Mouse (Mus musculus): ENCODE results near the gene Gm10639. TPM values are rescaled to one million over a fixed set of nuclear protein-coding genes. Genes with fewer than 3 reads are reported as not detected.
"Not testable (repeated sequence)": the region's sequence is repeated elsewhere in the genome, so short reads cannot be mapped to it uniquely, and the experiment has no call there.

Gm10639 gene
- total RNA-seq (2014; fragmentation: Nextera tagmentation) (not detected in 2 replicates), total RNA-seq (2017) (not detected in 2 replicates)

GRCm38 (mm10) chr9:78289723-78290122 lies at the start of gene Gm10639:
Gene Gm10639, plus strand, starts transcription at chr9:78289923.
- ATAC-seq (replicated peaks; ENCODE audit: poor library complexity, severe bottlenecking): not testable (repeated sequence)

DNA sequence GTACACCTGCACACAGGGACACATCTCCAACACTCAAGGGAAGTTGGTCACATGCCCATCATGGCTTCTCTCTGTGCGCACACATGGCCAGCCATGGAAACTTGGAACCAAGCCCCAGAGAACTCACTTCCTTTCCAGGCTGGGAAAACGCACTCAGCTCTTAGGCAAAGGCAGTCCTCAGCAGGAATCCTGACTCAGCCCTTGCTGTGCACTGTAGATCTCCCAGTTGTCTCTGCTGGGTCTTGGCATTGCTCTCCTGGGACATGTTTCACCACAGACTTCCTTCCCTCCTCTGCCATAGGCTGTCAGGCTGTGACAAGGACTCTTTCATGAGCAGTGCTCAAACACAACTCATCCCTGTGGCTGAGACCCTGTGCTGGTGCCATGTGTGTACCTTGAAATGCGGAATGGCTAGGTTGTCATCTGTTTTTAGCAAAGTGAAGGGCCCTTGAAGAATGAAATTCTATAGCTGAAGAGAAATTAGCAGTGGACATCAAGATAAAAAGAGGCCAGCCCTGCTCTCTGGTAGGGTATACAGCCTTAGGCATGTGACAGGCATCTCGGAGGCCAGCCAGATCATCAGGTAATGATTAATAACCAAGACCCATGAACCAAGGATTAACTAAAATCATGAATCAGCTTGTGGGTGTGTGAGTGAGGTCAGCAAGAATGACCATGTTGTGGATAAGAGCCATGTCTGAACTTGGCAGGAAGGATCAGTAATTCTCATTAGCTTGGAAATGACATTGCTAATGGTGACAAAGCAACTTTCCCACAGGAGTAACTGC lies 33.8 kb upstream of the Gm10639 start:
- not testable (repeated sequence) for ATAC-seq (replicated peaks; ENCODE audit: poor library complexity, severe bottlenecking)

DNA sequence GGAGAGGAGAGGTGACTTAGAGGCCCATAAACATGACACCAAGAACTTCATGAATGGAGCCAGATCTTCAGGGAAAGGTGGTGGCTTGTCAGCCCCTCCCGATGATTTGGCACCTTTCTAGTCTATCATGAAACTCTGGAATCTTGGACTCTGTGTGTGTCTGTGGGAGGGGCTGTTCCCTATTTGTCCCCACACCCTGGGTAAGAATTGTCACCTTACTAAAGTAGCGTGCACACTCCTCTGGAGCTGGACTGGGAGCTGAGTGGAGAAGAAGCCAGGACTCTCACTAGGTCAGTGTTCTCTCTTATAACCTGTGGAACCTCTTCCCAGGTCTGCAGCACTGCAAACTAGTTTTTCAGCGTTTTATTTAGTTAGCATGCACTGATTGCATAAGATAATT lies 32.8 kb upstream of the Gm10639 start, which contains the start of gene Gm3776:
Gene Gm3776 (plus strand): TSS at position 216 of the 400 bp plus-strand sequence.
- not testable (repeated sequence) for ATAC-seq (replicated peaks; ENCODE audit: poor library complexity, severe bottlenecking)

GRCm38 (mm10) chr9:78259688-78260087 lies 30.0 kb upstream of the Gm10639 start:
- ATAC-seq (replicated peaks; ENCODE audit: poor library complexity, severe bottlenecking): peak; percentile 93

DNA sequence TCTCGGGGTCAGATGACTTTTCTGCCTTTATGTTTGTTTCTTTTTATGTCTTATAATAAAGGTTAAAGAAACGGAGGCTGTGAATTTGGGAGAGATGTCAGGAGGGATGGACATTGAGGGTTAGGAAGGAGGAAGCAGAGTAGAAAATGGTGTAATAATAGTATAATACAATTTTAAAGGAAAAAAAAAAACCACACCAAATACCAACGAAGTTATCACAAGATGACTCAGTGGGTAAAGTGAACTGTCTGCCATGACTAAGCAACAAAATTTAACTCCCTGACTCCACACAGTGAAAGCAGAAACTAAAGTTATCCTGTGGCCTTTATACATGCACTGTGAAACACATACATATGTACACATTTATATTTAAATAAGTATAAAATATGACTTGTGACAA lies 18.8 kb upstream of the Gm10639 start:
- not testable (repeated sequence) for ATAC-seq (replicated peaks; ENCODE audit: poor library complexity, severe bottlenecking)

- ATAC-seq (replicated peaks; ENCODE audit: poor library complexity, severe bottlenecking): not testable (repeated sequence)
Observed at GRCm38 (mm10) chr9:78282002-78282711, 7.6 kb upstream of the Gm10639 start.

DNA sequence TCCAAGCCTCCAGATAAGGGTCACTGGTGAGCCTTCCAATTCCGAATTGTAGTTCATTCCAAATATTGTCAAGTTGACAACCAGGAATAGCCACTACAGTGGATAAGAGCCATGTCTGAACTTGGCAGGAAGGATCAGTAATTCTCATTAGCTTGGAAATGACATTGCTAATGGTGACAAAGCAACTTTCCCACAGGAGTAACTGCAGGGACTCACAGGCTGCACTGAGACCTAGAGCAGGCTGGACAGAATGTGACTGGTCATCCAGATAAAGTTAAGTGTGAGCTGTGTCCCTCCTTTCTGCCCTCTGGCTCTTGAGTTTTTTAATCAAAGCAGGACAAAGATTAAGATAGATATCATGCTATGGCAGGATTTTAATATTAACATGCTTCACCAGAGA lies 660 bp upstream of the Gm10639 start:
- not testable (repeated sequence) for ATAC-seq (replicated peaks; ENCODE audit: poor library complexity, severe bottlenecking)

DNA sequence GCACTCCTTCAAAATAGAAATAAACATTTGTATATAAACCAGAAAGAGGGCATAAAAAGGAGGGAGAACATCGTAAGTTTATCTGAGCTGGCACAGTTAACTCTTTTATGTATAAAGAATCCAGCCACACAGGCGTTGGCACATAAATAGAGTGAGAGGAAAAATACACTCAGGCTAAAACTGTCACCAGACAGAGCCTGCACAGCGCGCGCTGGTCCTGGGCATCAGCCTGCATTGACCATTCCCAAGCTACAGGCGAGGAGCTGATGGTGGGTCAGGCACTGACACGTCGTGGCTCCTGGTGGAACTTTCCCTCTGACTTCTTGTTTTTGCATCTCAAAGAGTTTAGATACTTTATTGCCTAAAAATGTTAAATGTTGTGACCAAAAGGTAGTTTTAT lies 2.7 kb downstream of the Gm10639 start:
- not testable (repeated sequence) for ATAC-seq (replicated peaks; ENCODE audit: poor library complexity, severe bottlenecking)

DNA sequence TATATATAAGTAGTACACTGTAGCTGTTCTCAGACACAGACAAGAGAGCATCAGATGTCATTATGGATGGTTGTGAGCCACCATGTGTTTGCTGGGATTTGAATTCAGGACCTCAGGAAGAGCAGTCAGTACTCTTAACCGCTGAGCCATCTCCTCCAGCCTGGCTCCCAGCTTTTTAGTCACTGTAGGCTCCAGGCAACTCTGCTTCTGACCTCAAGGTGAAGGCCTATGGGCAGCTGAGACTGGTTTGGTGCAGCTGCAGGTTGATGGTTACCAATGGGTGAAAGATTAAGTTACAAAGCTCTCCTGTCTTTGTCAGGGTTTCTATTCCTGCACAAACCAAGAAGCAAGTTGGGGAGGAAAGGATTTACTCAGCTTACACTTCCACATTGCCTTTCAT lies 4.0 kb downstream of the Gm10639 start:
- not testable (repeated sequence) for ATAC-seq (replicated peaks; ENCODE audit: poor library complexity, severe bottlenecking)

GRCm38 (mm10) chr9:78294781-78295180 lies 5.1 kb downstream of the Gm10639 start:
- not testable (repeated sequence) for ATAC-seq (replicated peaks; ENCODE audit: poor library complexity, severe bottlenecking)

DNA sequence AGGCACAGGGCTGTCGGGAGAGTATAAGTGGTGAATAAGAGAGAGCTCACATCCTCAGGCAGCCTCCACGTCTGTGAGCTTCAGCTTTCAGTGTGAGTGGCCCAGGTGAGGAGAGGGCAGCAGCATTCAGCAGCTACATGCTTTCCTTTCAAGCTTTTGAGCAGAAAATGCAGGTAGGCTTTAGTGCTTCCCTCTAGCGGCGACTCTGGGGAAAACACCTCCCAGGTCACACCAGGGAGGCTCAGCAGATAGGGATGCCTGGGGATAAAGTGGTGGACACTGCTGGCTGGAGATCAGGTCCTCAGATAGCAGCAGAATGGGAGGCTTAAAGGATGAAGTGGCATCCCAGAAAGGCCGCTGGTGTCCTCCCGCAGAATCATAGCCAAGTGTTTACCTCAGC lies 6.4 kb downstream of the Gm10639 start:
- peak; percentile 68 for ATAC-seq (replicated peaks; ENCODE audit: poor library complexity, severe bottlenecking)

DNA sequence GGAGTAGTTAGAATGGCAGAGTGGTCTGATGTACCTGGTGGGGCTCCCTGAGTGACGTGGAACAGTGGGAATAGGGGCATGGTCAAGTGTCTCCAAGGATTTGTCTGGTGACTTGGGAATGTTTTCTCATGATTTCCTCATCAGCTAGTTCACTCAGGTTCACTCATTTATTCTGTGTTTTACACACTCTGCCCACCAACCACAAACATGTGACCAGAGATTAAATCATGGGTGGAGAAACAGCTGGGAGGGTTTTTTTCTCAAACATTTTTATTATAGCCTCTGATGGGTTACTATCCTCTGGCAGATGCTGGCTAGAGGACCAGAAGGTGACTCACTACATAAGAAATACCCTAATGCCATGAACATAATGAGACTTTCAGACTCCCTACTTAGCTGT lies 8.5 kb downstream of the Gm10639 start:
- ATAC-seq (replicated peaks; ENCODE audit: poor library complexity, severe bottlenecking): no peak

- not testable (repeated sequence) for ATAC-seq (replicated peaks; ENCODE audit: poor library complexity, severe bottlenecking)
Observed at GRCm38 (mm10) chr9:78299143-78299542, 9.4 kb downstream of the Gm10639 start.

DNA sequence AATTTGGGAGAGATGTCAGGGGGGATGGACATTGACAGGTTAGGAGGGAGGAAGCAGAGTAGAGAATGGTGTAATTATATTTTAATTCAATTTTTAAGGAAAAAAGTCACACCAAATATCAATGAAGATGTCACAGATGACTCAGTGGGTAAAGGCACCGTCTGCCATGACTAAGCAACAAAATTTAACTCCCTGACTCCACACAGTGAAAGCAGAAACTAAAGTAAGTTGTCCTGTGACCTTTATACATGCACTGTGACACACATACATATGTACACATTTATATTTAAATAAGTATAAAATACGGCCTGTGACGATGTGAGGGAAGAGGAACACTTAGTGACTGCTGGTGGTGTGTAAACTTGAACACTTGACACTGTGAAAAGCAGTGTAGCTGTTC lies 18.4 kb downstream of the Gm10639 start:
- ATAC-seq (replicated peaks; ENCODE audit: poor library complexity, severe bottlenecking): not testable (repeated sequence)

DNA sequence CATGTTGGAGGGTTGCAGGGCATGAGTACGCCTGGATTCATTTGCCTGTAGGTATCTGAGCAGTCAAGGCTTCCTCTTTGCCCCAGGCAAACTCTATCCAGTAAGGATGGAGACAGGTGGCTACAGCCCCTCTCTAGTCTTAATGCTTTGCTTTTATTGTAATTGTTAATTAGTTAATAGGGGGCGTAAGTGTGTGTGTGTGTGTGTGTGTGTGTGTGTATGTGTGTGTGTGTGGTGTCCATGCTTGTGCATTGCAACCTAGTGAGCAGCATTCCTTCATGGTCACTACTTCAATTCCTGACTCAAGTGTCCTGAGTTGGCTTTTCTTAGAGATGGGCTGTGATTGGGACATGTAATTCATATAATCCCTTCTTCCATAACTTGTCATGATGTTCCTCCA lies 25.0 kb downstream of the Gm10639 start, which contains the start of gene Omt2a:
Gene Omt2a (minus strand): TSS at position 101 of the 400 bp plus-strand sequence.
- ATAC-seq (replicated peaks; ENCODE audit: poor library complexity, severe bottlenecking): no peak

- no peak for ATAC-seq (replicated peaks; ENCODE audit: poor library complexity, severe bottlenecking)
Observed at GRCm38 (mm10) chr9:78319499-78319898, 29.8 kb downstream of the Gm10639 start.

- ATAC-seq (replicated peaks; ENCODE audit: poor library complexity, severe bottlenecking): not testable (repeated sequence)
Observed at GRCm38 (mm10) chr9:78327289-78327688, 37.6 kb downstream of the Gm10639 start, which contains the start of gene Omt2b. Gene Omt2b, plus strand, starts transcription at chr9:78327589.

GRCm38 (mm10) chr9:78337050-78337449 lies 47.3 kb downstream of the Gm10639 start:
- ATAC-seq (replicated peaks; ENCODE audit: poor library complexity, severe bottlenecking): not testable (repeated sequence)

DNA sequence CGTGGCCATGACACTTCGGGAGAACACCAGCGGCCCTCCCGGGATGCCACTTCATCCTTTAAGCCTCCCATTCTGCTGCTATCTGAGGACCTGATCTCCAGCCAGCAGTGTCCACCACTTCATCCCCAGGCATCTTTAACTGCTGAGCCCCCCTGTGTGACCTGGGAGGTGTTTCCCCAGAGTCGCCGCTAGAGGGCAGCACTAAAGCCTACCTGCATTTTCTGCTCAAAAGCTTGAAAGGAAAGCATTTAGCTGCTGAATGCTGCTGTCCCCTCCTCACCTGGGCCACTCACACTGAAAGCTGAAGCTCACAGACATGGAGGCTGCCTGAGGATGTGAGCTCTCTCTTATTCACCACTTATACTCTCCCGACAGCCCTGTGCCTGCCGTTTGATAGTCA lies 50.6 kb downstream of the Gm10639 start:
- ATAC-seq (replicated peaks; ENCODE audit: poor library complexity, severe bottlenecking): peak; percentile 62

DNA sequence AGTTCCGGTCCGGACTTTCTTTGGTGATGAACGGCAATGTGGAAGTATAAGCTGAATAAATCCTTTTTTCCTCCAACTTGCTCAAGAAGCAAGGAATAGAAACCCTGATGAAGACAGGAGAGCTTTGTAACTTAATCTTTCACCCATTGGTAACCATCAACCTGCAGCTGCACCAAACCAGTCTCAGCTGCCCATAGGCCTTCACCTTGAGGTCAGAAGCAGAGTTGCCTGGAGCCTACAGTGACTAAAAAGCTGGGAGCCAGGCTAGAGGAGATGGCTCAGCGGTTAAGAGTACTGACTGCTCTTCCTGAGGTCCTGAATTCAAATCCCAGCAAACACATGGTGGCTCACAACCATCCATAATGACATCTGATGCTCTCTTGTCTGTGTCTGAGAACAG lies 52.8 kb downstream of the Gm10639 start:
- not testable (repeated sequence) for ATAC-seq (replicated peaks; ENCODE audit: poor library complexity, severe bottlenecking)

DNA sequence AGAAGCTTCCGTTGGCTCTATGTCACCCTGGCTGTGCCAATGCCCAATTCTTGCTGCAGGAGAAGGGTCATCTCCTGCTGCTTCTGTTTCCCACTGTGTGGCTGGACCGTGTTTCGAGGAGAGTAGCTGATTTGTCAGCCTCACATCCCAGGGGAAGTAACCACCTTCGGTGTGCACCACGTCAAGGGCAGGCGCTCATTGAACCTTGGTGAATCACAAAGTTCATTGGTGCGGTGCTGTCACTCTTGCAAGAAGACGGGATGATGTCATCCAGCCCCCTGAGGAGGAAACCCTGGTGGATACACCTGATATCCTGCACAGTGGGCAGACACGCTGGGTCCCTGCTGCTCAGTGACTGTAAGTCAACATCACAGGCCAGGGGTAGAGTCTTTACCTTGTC lies 53.3 kb downstream of the Gm10639 start:
- not testable (repeated sequence) for ATAC-seq (replicated peaks; ENCODE audit: poor library complexity, severe bottlenecking)
